Mouse (Mus musculus): ENCODE results near the gene Tank. TPM values are rescaled to one million over a fixed set of nuclear protein-coding genes. Genes with fewer than 3 reads are reported as not detected.

The Tank gene
- polyA plus RNA-seq, 1 experiment from 2014 or later, result 93.0 TPM

GRCm38 (mm10) chr2:61655382-61656281 is 77.2 kb downstream of the Tank start:
- peaks cover 24% of the 10 kb centered on the region for H3K36me3 ChIP-seq (ENCODE audit: inconsistent target)
- no peak overlapping the region for H3K27ac ChIP-seq
- no peak overlapping the region; the same call in 1 of the 2 replicates for H3K4me3 ChIP-seq (ENCODE audit: inconsistent target)
- no peaks in the 10 kb centered on the region for H3K79me2 ChIP-seq (ENCODE audit: inconsistent target)
- WGBS (ENCODE audit: missing documents), result 20% methylated on average over 43 of the region's 46 CpGs

GRCm38 (mm10) chr2:61656421-61657411 is 78.3 kb downstream of the Tank start:
- no peaks in the 10 kb centered on the region for H3K79me2 ChIP-seq (ENCODE audit: inconsistent target)
- no peak overlapping the region; the same call in 1 of the 2 replicates for H3K4me3 ChIP-seq (ENCODE audit: inconsistent target)
- 15% methylated on average over 65 of the region's 85 CpGs for WGBS (ENCODE audit: missing documents)
- H3K27ac ChIP-seq, result no peak overlapping the region
- H3K36me3 ChIP-seq (ENCODE audit: inconsistent target), result peaks cover 15% of the 10 kb centered on the region

GRCm38 (mm10) chr2:61659254-61659653 is 80.9 kb downstream of the Tank start:
- H3K36me3 ChIP-seq (ENCODE audit: inconsistent target), result peaks cover 3% of the 10 kb centered on the region

GRCm38 (mm10) chr2:61662833-61663232 is 84.4 kb downstream of the Tank start:
- no peaks in the 10 kb centered on the region for H3K79me2 ChIP-seq (ENCODE audit: inconsistent target)
- WGBS (ENCODE audit: missing documents), result 86% methylated on average over 10 of the region's 10 CpGs
- no peak overlapping the region for H3K4me3 ChIP-seq (ENCODE audit: inconsistent target)
- no peaks in the 10 kb centered on the region for H3K36me3 ChIP-seq (ENCODE audit: inconsistent target)
- no peak overlapping the region for H3K27ac ChIP-seq

More at GRCm38 (mm10) chr2:61659254-61659653, 80.9 kb downstream of the Tank start:
- Histone ChIP-seq H3K27ac (no peak overlapping the region), H3K79me2 (ENCODE audit: inconsistent target) (no peaks in the 10 kb centered on the region), H3K4me3 (ENCODE audit: inconsistent target) (no peak overlapping the region)
- 75% methylated on average over 2 of the region's 2 CpGs for whole genome bisulfite sequencing (ENCODE audit: missing documents)

GRCm38 (mm10) chr2:61663573-61664241 is 85.3 kb downstream of the Tank start:
- Histone ChIP-seq H3K36me3 (ENCODE audit: inconsistent target) (no peaks in the 10 kb centered on the region), H3K4me3 (ENCODE audit: inconsistent target) (no peak overlapping the region), H3K79me2 (ENCODE audit: inconsistent target) (no peaks in the 10 kb centered on the region), H3K27ac (no peak overlapping the region)
- WGBS (ENCODE audit: missing documents), result 76% methylated on average over 10 of the region's 10 CpGs

GRCm38 (mm10) chr2:61667420-61667819 is 89.0 kb downstream of the Tank start:
- H3K27ac ChIP-seq, result no peak overlapping the region
- H3K79me2 ChIP-seq (ENCODE audit: inconsistent target), result no peaks in the 10 kb centered on the region
- WGBS (ENCODE audit: missing documents), result 92% methylated on average over 7 of the region's 7 CpGs
- no peaks in the 10 kb centered on the region for H3K36me3 ChIP-seq (ENCODE audit: inconsistent target)
- no peak overlapping the region for H3K4me3 ChIP-seq (ENCODE audit: inconsistent target)

- no peaks in the 10 kb centered on the region for H3K79me2 ChIP-seq (ENCODE audit: inconsistent target)
- no peak overlapping the region for H3K27ac ChIP-seq
- WGBS (ENCODE audit: missing documents), result 29% methylated on average over 4 of the region's 4 CpGs
- H3K4me3 ChIP-seq (ENCODE audit: inconsistent target), result no peak overlapping the region
- H3K36me3 ChIP-seq (ENCODE audit: inconsistent target), result no peaks in the 10 kb centered on the region
Measured at GRCm38 (mm10) chr2:61668260-61668659, 89.9 kb downstream of the Tank start.

- 100% methylated on average over 3 of the region's 3 CpGs for WGBS (ENCODE audit: missing documents)
- no peak overlapping the region for H3K27ac ChIP-seq
- no peak overlapping the region for H3K4me3 ChIP-seq (ENCODE audit: inconsistent target)
- H3K36me3 ChIP-seq (ENCODE audit: inconsistent target), result no peaks in the 10 kb centered on the region
- no peaks in the 10 kb centered on the region for H3K79me2 ChIP-seq (ENCODE audit: inconsistent target)
Measured at GRCm38 (mm10) chr2:61674555-61674954, 96.2 kb downstream of the Tank start.

- Histone ChIP-seq H3K36me3 (ENCODE audit: inconsistent target) (no peaks in the 10 kb centered on the region), H3K4me3 (ENCODE audit: inconsistent target) (no peak overlapping the region), H3K79me2 (ENCODE audit: inconsistent target) (no peaks in the 10 kb centered on the region), H3K27ac (no peak overlapping the region)
- 0% methylated on average over 1 of the region's 1 CpGs for WGBS (ENCODE audit: missing documents)
Measured at GRCm38 (mm10) chr2:61681572-61681971, 103.2 kb downstream of the Tank start.

GRCm38 (mm10) chr2:61686533-61686932 is 108.1 kb downstream of the Tank start:
- no peak overlapping the region for H3K27ac ChIP-seq
- H3K36me3 ChIP-seq (ENCODE audit: inconsistent target), result no peaks in the 10 kb centered on the region
- WGBS (ENCODE audit: missing documents), result 11% methylated on average over 1 of the region's 1 CpGs
- H3K4me3 ChIP-seq (ENCODE audit: inconsistent target), result no peak overlapping the region
- no peaks in the 10 kb centered on the region for H3K79me2 ChIP-seq (ENCODE audit: inconsistent target)

GRCm38 (mm10) chr2:61689086-61689485 is 110.7 kb downstream of the Tank start:
- WGBS (ENCODE audit: missing documents), result 90% methylated on average over 3 of the region's 3 CpGs
- no peak overlapping the region for H3K4me3 ChIP-seq (ENCODE audit: inconsistent target)
- H3K36me3 ChIP-seq (ENCODE audit: inconsistent target), result no peaks in the 10 kb centered on the region
- no peaks in the 10 kb centered on the region for H3K79me2 ChIP-seq (ENCODE audit: inconsistent target)
- no peak overlapping the region for H3K27ac ChIP-seq

Measured in macrophage (primary cell).